Mouse (Mus musculus) brain, embryonic 14.5 days (tissue): Measurements from ENCODE around the gene Ubl4b.

Experiments used
- CTCF ChIP-seq: fragments of 200-500 bp; IDR thresholded peaks from 2 replicates; pipeline ENCODE4 v1.5.1; 2012; ENCODE audit warnings: inconsistent platforms, mild to moderate bottlenecking, moderate library complexity, borderline replicate concordance; ENCODE audit not compliant: insufficient read depth, insufficient read length; ENCODE audit errors: extremely low read depth
- POLR2A ChIP-seq: fragments of 200-500 bp; IDR thresholded peaks from 2 replicates; pipeline ENCODE4 v1.6.1; 2012; ENCODE audit warnings: mild to moderate bottlenecking, inconsistent platforms, borderline replicate concordance; ENCODE audit not compliant: poor library complexity, insufficient read depth, insufficient read length, severe bottlenecking; ENCODE audit errors: extremely low read depth

DNA sequence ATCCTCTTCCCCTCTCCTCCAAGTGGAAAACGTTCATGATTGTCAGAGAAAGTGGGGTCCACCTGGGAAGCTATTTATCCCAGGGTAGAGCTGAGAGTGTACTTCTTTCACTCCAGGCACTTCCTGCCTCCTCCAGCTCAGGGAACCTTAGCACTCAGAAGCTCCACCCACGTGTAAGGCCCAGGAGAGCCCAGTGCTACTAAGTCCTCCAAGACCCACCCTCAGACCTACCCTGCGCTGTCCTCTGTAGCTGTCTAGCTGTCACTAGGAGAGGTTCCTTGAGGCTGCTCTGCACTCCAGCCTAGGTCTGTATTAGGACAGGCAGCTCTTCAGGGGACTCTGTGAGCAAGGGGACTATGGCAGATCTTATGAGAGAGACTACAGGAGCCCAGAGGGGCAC is 3.9 kb upstream of the Ubl4b start:
- no peak for TF ChIP-seq CTCF
- TF ChIP-seq POLR2A: no peak
